Comparison of ENCODE assay signal across 8 mouse cellular contexts in genomic region chr17:35979401-35980362, GRCm38 (mm10). TPM values are rescaled to one million over a fixed set of nuclear protein-coding genes. Genes with fewer than 3 reads are reported as not detected.
DNase-seq lines count a peak whose midpoint lies in the region; ATAC-seq and TF ChIP-seq lines count a peak whose summit lies in the region.

Gnl1 (plus strand) TSS chr17:35979851.
Prr3 (minus strand) TSS chr17:35980236.

- peak within 1 kb of the TSS; percentile 93 for H3K4me2 ChIP-seq in forebrain, embryonic 13.5 days
- peak within 1 kb of the TSS; percentile 92 for H3K4me2 ChIP-seq in liver, postnatal 0 days (ENCODE audit: low read depth, low read length)
- peak within 1 kb of the TSS; percentile 86 for H3K4me2 ChIP-seq in neural tube, embryonic 14.5 days (ENCODE audit: low read depth, low read length)

- intact Hi-C loops in heart, postnatal 10 days (cut with DNase I), result no loop called here

- peak within 1 kb of the TSS; percentile 79 for H3K9ac ChIP-seq in forebrain, embryonic 13.5 days
- peak within 1 kb of the TSS; percentile 64 for H3K9ac ChIP-seq in liver, postnatal 0 days (replicated peaks)
- peak within 1 kb of the TSS; percentile 82 for H3K9ac ChIP-seq in neural tube, embryonic 14.5 days (replicated peaks; ENCODE audit: low read depth, low read length)

- H3K9me3 ChIP-seq in E14TG2a.4 (ENCODE audit: low read length), result no peaks in the 10 kb centered on the region
- no peaks in the 10 kb centered on the region for H3K9me3 ChIP-seq in forebrain, embryonic 13.5 days (replicated peaks)
- no peaks in the 10 kb centered on the region for H3K9me3 ChIP-seq in liver, postnatal 0 days (ENCODE audit: low read length)
- H3K9me3 ChIP-seq in neural tube, embryonic 14.5 days (ENCODE audit: control insufficient read depth, low read length), result no peaks in the 10 kb centered on the region

- H3K27ac ChIP-seq in forebrain, embryonic 13.5 days, result peak within 1 kb of the TSS; percentile 91
- H3K27ac ChIP-seq in liver, postnatal 0 days (ENCODE audit: low read depth), result peak within 1 kb of the TSS; percentile 91
- H3K27ac ChIP-seq in neural tube, embryonic 14.5 days (ENCODE audit: low read depth, low read length), result peak within 1 kb of the TSS; percentile 91

- H3K36me3 ChIP-seq in E14TG2a.4 (ENCODE audit: insufficient read depth, low read length), result peaks cover 64% of the 10 kb centered on the region
- H3K36me3 ChIP-seq in forebrain, embryonic 13.5 days (ENCODE audit: poor library complexity, severe bottlenecking), result peaks cover 42% of the 10 kb centered on the region
- peaks cover 21% of the 10 kb centered on the region for H3K36me3 ChIP-seq in liver, postnatal 0 days (replicated peaks; ENCODE audit: insufficient read depth, low read length)
- H3K36me3 ChIP-seq in neural tube, embryonic 14.5 days (ENCODE audit: control insufficient read depth, insufficient read depth, low read length), result peaks cover 24% of the 10 kb centered on the region

- ATAC-seq in forebrain, embryonic 13.5 days, result peak; percentile 82
- ATAC-seq in liver, postnatal 0 days, result peak; percentile 89
- ATAC-seq in neural tube, embryonic 14.5 days (ENCODE audit: low read depth), result peak; percentile 80

- peaks cover 56% of the 10 kb centered on the region for H3K4me1 ChIP-seq in E14TG2a.4 (replicated peaks; ENCODE audit: low read depth, low read length)
- peaks cover 23% of the 10 kb centered on the region for H3K4me1 ChIP-seq in forebrain, embryonic 13.5 days
- peaks cover 10% of the 10 kb centered on the region for H3K4me1 ChIP-seq in liver, postnatal 0 days (ENCODE audit: insufficient read depth)
- peaks cover 15% of the 10 kb centered on the region; the same call in 1 of the 2 replicates for H3K4me1 ChIP-seq in neural tube, embryonic 14.5 days (ENCODE audit: control insufficient read depth, insufficient read depth, low read length)

- under 1% methylated on average over 72 of the region's 109 CpGs for WGBS in forebrain, embryonic 13.5 days
- under 1% methylated on average over 106 of the region's 109 CpGs for WGBS in large intestine, adult 2 months
- WGBS in liver, postnatal 0 days (ENCODE audit: insufficient replicate concordance), result under 1% methylated on average over 76 of the region's 109 CpGs
- WGBS in neural tube, embryonic 14.5 days, result under 1% methylated on average over 69 of the region's 109 CpGs

- DNase-seq in c-Kit-positive CD71-positive TER-119-positive erythroid progenitor cells, embryonic 14.5 days (ENCODE audit: low spot score), result peak; percentile 75
- peak; percentile 95 to 96 for DNase-seq in heart, postnatal 10 days
- DNase-seq in large intestine, adult 2 months (ENCODE audit: low read depth, low spot score), result no peak
- peak; percentile 91 for DNase-seq in liver, postnatal 0 days
- DNase-seq in testis, postnatal 10 days (ENCODE audit: low spot score), result peak; percentile 91

- H3K27me3 ChIP-seq in E14TG2a.4 (ENCODE audit: insufficient read depth, low read length), result no peaks in the 10 kb centered on the region
- no peaks in the 10 kb centered on the region for H3K27me3 ChIP-seq in forebrain, embryonic 13.5 days
- H3K27me3 ChIP-seq in liver, postnatal 0 days (ENCODE audit: insufficient read depth, low read length), result no peaks in the 10 kb centered on the region
- no peaks in the 10 kb centered on the region for H3K27me3 ChIP-seq in neural tube, embryonic 14.5 days (ENCODE audit: control insufficient read depth, insufficient read depth, low read length)

- peak within 1 kb of the TSS; percentile 93 for H3K4me3 ChIP-seq in E14TG2a.4 (replicated peaks; ENCODE audit: low read length)
- H3K4me3 ChIP-seq in forebrain, embryonic 13.5 days, result peak within 1 kb of the TSS; percentile 80
- peak within 1 kb of the TSS; percentile 80 for H3K4me3 ChIP-seq in liver, postnatal 0 days (ENCODE audit: low read depth, low read length)
- peak within 1 kb of the TSS; percentile 94 for H3K4me3 ChIP-seq in neural tube, embryonic 14.5 days (ENCODE audit: low read depth, low read length)

- TF ChIP-seq CTCF in E14TG2a.4 (conservative IDR thresholded peaks at IDR 0.05; ENCODE audit: low read length), result no peak
- TF ChIP-seq CTCF in liver, postnatal 0 days (IDR thresholded peaks at IDR 0.05; ENCODE audit: low read depth), result no peak; the same call in 1 of the 2 replicates

- TF ChIP-seq EP300 in liver, postnatal 0 days (IDR thresholded peaks at IDR 0.05; ENCODE audit: low read depth), result no peak

RNA-seq across cellular contexts. Expression of gene Gnl1, which starts in this region (rescaled TPM):
- polyA plus RNA-seq in forebrain, embryonic 13.5 days (2015; fragmentation: Nextera tagmentation; extraction: Ambion mirVana), result 50.1 and 54.4 TPM in 2 replicates
- 10 to 100 TPM; 32.8 to 33.1 TPM for total RNA-seq in heart, postnatal 10 days (2021)
- 23.6 and 24.7 TPM in 2 replicates for polyA plus RNA-seq in large intestine, adult 2 months (2012; rRNA removed)
- polyA plus RNA-seq in liver, postnatal 0 days (2015; fragmentation: Nextera tagmentation; extraction: Ambion mirVana), result 9.5 and 10.8 TPM in 2 replicates
- polyA plus RNA-seq in neural tube, embryonic 14.5 days (2014; fragmentation: Nextera tagmentation; extraction: Ambion mirVana), result 45.9 and 50.3 TPM in 2 replicates

RNA-seq across cellular contexts. Expression of gene Prr3, which starts in this region (rescaled TPM):
- polyA plus RNA-seq in forebrain, embryonic 13.5 days (2015; fragmentation: Nextera tagmentation; extraction: Ambion mirVana), result 62.7 and 70.0 TPM in 2 replicates
- 10 to 100 TPM in 1 of 2 experiments, 1 to 10 TPM in 1; 7.9 to 11.0 TPM for total RNA-seq in heart, postnatal 10 days (2021)
- 13.8 and 14.5 TPM in 2 replicates for polyA plus RNA-seq in large intestine, adult 2 months (2012; rRNA removed)
- 6.1 and 6.3 TPM in 2 replicates for polyA plus RNA-seq in liver, postnatal 0 days (2015; fragmentation: Nextera tagmentation; extraction: Ambion mirVana)
- 65.3 and 78.2 TPM in 2 replicates for polyA plus RNA-seq in neural tube, embryonic 14.5 days (2014; fragmentation: Nextera tagmentation; extraction: Ambion mirVana)
